Mouse (Mus musculus): Measurements from ENCODE around the gene Gm4791.

Gene Gm4791

DNA sequence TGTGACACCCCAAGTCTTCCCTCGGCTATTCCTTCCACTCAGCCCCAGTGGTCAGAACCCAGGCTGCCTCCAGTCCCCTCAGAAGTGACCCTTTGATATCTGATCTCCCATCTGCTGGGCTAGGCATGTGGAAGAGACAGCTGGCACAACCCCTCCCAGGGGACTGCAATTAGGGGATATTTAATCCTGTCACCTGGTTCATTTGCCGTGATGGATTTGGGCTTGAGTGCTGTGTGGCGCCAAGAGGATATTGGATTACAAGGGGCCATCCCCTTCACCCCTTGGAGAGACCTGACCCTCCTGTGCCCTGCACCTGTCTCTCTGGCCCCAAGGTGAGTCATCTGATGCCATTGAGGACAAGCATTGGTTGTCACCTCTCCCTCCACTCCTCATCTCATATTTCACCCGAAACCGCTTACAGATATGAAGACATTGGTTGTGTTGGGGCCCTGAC is at the start of gene Gm4791:
Gene Gm4791 (plus strand): TSS at position 404 of the 454 bp plus-strand sequence.
- no peak for DNase-seq (ENCODE audit: low read depth, low spot score)

GRCm38 (mm10) chr9:46956286-46956685 is 42.3 kb upstream of the Gm4791 start:
- no peak for DNase-seq (ENCODE audit: low read depth, low spot score)

GRCm38 (mm10) chr9:46957420-46957950 is 41.1 kb upstream of the Gm4791 start:
- DNase-seq (ENCODE audit: low read depth, low spot score): no peak

GRCm38 (mm10) chr9:46966028-46966427 is 32.5 kb upstream of the Gm4791 start:
- no peak for DNase-seq (ENCODE audit: low read depth, low spot score)

DNA sequence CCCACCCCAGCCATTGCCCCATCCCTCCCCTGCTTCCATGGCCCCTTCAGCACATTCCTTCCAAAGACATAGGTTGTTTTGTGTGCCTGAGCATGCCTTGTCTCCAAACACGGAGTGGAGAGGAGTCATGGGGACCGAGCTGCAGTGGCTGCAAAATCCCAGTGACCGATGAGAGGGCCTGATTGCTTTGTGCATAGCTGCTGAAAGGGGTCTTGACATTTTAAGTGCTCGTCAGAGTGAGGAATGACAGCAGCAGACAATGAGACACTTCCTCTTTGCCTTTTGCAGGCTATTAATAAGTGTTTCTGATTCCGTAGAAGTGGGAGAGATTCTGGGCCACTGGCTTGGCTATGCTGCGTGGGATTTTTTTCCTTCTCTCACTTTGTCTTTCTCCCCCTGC is 29.6 kb upstream of the Gm4791 start:
- DNase-seq (ENCODE audit: low read depth, low spot score): no peak

- no peak for DNase-seq (ENCODE audit: low read depth, low spot score)
Measured at GRCm38 (mm10) chr9:46969406-46969805, 29.1 kb upstream of the Gm4791 start.

- no peak for DNase-seq (ENCODE audit: low read depth, low spot score)
Measured at GRCm38 (mm10) chr9:46978806-46979205, 19.7 kb upstream of the Gm4791 start.

GRCm38 (mm10) chr9:46980111-46980510 is 18.4 kb upstream of the Gm4791 start:
- DNase-seq (ENCODE audit: low read depth, low spot score): no peak

DNA sequence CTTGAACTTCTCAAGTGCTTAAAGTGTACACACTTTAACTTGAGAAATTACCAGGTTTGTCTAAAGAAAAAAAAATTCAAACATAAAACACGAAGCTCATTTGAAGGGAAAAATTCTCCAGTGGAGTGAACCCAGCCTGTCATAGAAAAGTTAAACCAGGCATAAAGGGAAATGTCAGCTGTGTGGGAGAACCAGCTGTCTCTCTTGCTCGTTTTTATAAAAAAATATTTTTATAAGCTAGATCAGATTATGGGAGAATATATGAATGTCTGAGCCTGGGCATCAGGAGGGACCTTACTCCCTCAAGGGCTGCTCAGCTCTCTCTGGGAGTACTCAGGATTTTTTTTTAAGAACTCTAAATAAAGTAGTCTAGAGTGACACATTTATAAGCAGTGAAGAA is 15.1 kb upstream of the Gm4791 start:
- DNase-seq (ENCODE audit: low read depth, low spot score): no peak

DNA sequence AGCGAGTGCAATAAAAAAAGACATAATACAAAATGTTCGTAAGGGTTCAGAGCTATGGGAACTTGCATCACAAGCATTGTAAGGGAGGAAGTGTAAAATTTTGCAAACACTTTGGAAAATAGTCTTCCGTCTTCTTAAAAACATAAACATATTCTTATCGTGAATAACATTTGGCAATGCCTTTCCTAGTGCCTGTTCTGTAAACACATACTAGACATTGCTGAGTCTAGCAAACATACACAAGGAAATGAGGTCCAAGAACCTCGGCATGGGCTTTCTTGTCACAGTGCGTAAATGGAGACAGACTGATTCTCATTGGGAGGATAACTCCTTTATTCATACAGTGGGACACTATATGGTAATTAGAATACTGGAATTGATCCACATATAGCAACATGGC is 43.0 kb downstream of the Gm4791 start:
- no peak for DNase-seq (ENCODE audit: low read depth, low spot score)

All from CD4-positive helper T cell, adult 2 months (primary cell).